8 mouse cellular contexts compared by ENCODE assay signal in the genomic region with DNA sequence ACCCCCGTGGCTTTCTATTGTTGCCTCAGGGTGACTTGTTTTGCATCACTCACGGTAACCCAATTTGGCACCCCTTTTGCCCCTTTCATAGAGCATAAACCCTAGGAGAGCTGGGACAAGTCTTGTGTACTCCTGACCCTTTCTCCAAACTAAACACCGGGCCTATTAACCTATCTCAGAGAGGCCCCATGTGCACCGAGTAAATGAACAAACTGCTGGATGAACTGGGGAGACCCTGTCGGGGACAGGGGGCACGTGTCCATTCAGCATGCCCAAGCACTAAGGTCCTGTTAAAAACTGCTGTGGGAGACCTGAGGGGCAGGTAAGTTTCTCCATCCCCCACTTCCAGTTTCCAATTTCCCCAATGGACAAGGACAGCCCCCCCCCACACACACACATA. TPM values are rescaled to one million over a fixed set of nuclear protein-coding genes. Genes with fewer than 3 reads are reported as not detected.
DNase-seq lines count a peak whose midpoint lies in the region; ATAC-seq and TF ChIP-seq lines count a peak whose summit lies in the region.

No protein-coding gene starts in this region.

- 0 out of 2 replicates have a peak, but pooled peaks cover 2% of the 10 kb centered on the region for H3K36me3 ChIP-seq in lung, embryonic 16.5 days (ENCODE audit: control insufficient read depth, insufficient read depth, low read length)
- H3K36me3 ChIP-seq in limb, embryonic 14.5 days (ENCODE audit: control insufficient read depth, insufficient read depth, low read length): peaks cover 6% of the 10 kb centered on the region; the same call in 1 of the 2 replicates
- no peaks in the 10 kb centered on the region for H3K36me3 ChIP-seq in stomach, embryonic 14.5 days (ENCODE audit: control insufficient read depth, insufficient read depth, low read length)

- ATAC-seq in lung, embryonic 16.5 days (ENCODE audit: low read depth): no peak
- ATAC-seq in limb, embryonic 14.5 days (ENCODE audit: low FRiP score, low read depth): no peak
- 0 out of 2 replicates have a peak, but pooled peaks have one; percentile 20 for ATAC-seq in stomach, embryonic 14.5 days (ENCODE audit: insufficient number of reproducible peaks, insufficient read depth, low FRiP score, low read depth)

- H3K4me1 ChIP-seq in lung, embryonic 16.5 days (replicated peaks; ENCODE audit: control insufficient read depth, insufficient read depth, low read length): peaks cover 8% of the 10 kb centered on the region; the same call in 1 of the 2 replicates
- H3K4me1 ChIP-seq in limb, embryonic 14.5 days (ENCODE audit: control insufficient read depth, insufficient read depth, low read length): peaks cover 7% of the 10 kb centered on the region
- H3K4me1 ChIP-seq in stomach, embryonic 14.5 days (ENCODE audit: control insufficient read depth, insufficient read depth, low read length): peaks cover 8% of the 10 kb centered on the region

- H3K9me3 ChIP-seq in lung, embryonic 16.5 days (ENCODE audit: control insufficient read depth, low read length): no peaks in the 10 kb centered on the region
- H3K9me3 ChIP-seq in limb, embryonic 14.5 days (ENCODE audit: control insufficient read depth, low read length): no peaks in the 10 kb centered on the region
- no peaks in the 10 kb centered on the region for H3K9me3 ChIP-seq in stomach, embryonic 14.5 days (ENCODE audit: control insufficient read depth, low read depth, low read length)

- H3K4me2 ChIP-seq in lung, embryonic 16.5 days (ENCODE audit: low read depth, low read length): peak overlapping the region; percentile 68
- peak overlapping the region; percentile 76 for H3K4me2 ChIP-seq in limb, embryonic 14.5 days (replicated peaks; ENCODE audit: low read depth, low read length, severe bottlenecking)
- H3K4me2 ChIP-seq in stomach, embryonic 14.5 days (replicated peaks; ENCODE audit: low read depth, low read length): peak overlapping the region; percentile 69

- H3K27me3 ChIP-seq in lung, embryonic 16.5 days (ENCODE audit: control insufficient read depth, insufficient read depth, low read depth, low read length): no peaks in the 10 kb centered on the region
- H3K27me3 ChIP-seq in limb, embryonic 14.5 days (ENCODE audit: control insufficient read depth, insufficient read depth, low read length): no peaks in the 10 kb centered on the region
- H3K27me3 ChIP-seq in stomach, embryonic 14.5 days (ENCODE audit: control insufficient read depth, insufficient read depth, low read length): no peaks in the 10 kb centered on the region

- no peak overlapping the region for H3K27ac ChIP-seq in lung, embryonic 16.5 days (ENCODE audit: low read length)
- H3K27ac ChIP-seq in limb, embryonic 14.5 days (replicated peaks; ENCODE audit: low read depth, low read length): no peak overlapping the region
- H3K27ac ChIP-seq in stomach, embryonic 14.5 days (ENCODE audit: low read length): no peak overlapping the region
- H3K27ac ChIP-seq in layer of hippocampus, adult 2 months: no peak overlapping the region

- peak overlapping the region; percentile 56 for H3K4me3 ChIP-seq in lung, embryonic 16.5 days (ENCODE audit: low read length)
- peak overlapping the region; percentile 50 for H3K4me3 ChIP-seq in limb, embryonic 14.5 days (replicated peaks; ENCODE audit: low read length)
- H3K4me3 ChIP-seq in stomach, embryonic 14.5 days (ENCODE audit: low read depth, low read length): peak overlapping the region; percentile 39
- no peak overlapping the region for H3K4me3 ChIP-seq in layer of hippocampus, adult 2 months

- peak overlapping the region; percentile 62; the same call in 1 of the 2 replicates for H3K9ac ChIP-seq in lung, embryonic 16.5 days (ENCODE audit: low read length)
- H3K9ac ChIP-seq in limb, embryonic 14.5 days (ENCODE audit: low read depth, low read length, severe bottlenecking): peak overlapping the region; percentile 59; the same call in 1 of the 2 replicates
- peak overlapping the region; percentile 28; the same call in 1 of the 2 replicates for H3K9ac ChIP-seq in stomach, embryonic 14.5 days (replicated peaks; ENCODE audit: low read depth, low read length)

- TF ChIP-seq POLR2A in limb, embryonic 14.5 days (IDR thresholded peaks at IDR 0.05; ENCODE audit: borderline replicate concordance, extremely low read depth, insufficient read depth, insufficient read length): no peak

- no peak for TF ChIP-seq CTCF in layer of hippocampus, adult 2 months (conservative IDR thresholded peaks at IDR 0.05)

- 26% methylated on average over 6 of the region's 6 CpGs for WGBS in lung, embryonic 16.5 days
- WGBS in limb, embryonic 14.5 days: 38% methylated on average over 6 of the region's 6 CpGs
- 29% methylated on average over 6 of the region's 6 CpGs for WGBS in stomach, embryonic 14.5 days

- DNase-seq in lung, postnatal 14 days: no peak
- peak; percentile 2 for DNase-seq in heart, postnatal 4 days
- DNase-seq in limb, embryonic 14.5 days (ENCODE audit: low spot score): no peak
- DNase-seq in left cerebral cortex, adult 18-20 months (ENCODE audit: low spot score in 2 of 2): no peak
- DNase-seq in urinary bladder, adult 18-20 months (ENCODE audit: low spot score in 2 of 2): no peak
- no peak for DNase-seq in layer of hippocampus, adult 2 months (ENCODE audit: low spot score in 2 of 2)

RNA-seq across cellular contexts. Expression of gene Tcn2, which starts 1.0 kb away (rescaled TPM):
- polyA plus RNA-seq in lung, embryonic 16.5 days (2015; fragmentation: Nextera tagmentation; extraction: Ambion mirVana): 69.7 and 70.1 TPM in 2 replicates
- total RNA-seq in heart, postnatal 4 days (2021): 10 to 100 TPM; 38.8 to 40.6 TPM
- 51.5 and 59.9 TPM in 2 replicates for polyA plus RNA-seq in limb, embryonic 14.5 days (2012; rRNA removed)
- polyA plus RNA-seq in limb, embryonic 14.5 days (2014; fragmentation: Nextera tagmentation; extraction: Ambion mirVana): 51.7 and 54.3 TPM in 2 replicates
- 38.9 and 42.2 TPM in 2 replicates for polyA plus RNA-seq in stomach, embryonic 14.5 days (2014; fragmentation: Nextera tagmentation; extraction: Ambion mirVana)
- 10 to 100 TPM; 15.9 to 19.6 TPM for total RNA-seq in left cerebral cortex, adult 18-20 months (2021)
- 10 to 100 TPM; 18.5 to 19.4 TPM for total RNA-seq in layer of hippocampus, adult 2 months (2021)

RNA-seq across cellular contexts. Expression of gene Slc35e4, which starts 16.5 kb away (rescaled TPM):
- 3.5 and 4.4 TPM in 2 replicates for polyA plus RNA-seq in lung, embryonic 16.5 days (2015; fragmentation: Nextera tagmentation; extraction: Ambion mirVana)
- total RNA-seq in heart, postnatal 4 days (2021): 1 to 10 TPM; 3.6 to 4.0 TPM
- polyA plus RNA-seq in limb, embryonic 14.5 days (2012; rRNA removed): 4.8 and 5.7 TPM in 2 replicates
- polyA plus RNA-seq in limb, embryonic 14.5 days (2014; fragmentation: Nextera tagmentation; extraction: Ambion mirVana): 3.7 and 4.6 TPM in 2 replicates
- 3.7 and 4.1 TPM in 2 replicates for polyA plus RNA-seq in stomach, embryonic 14.5 days (2014; fragmentation: Nextera tagmentation; extraction: Ambion mirVana)
- 10 to 100 TPM; 19.0 to 20.0 TPM for total RNA-seq in left cerebral cortex, adult 18-20 months (2021)
- 10 to 100 TPM; 16.9 TPM for total RNA-seq in layer of hippocampus, adult 2 months (2021)

RNA-seq across cellular contexts. Expression of gene Pes1, which starts 32.8 kb away (rescaled TPM):
- polyA plus RNA-seq in lung, embryonic 16.5 days (2015; fragmentation: Nextera tagmentation; extraction: Ambion mirVana): 76.6 and 78.0 TPM in 2 replicates
- total RNA-seq in heart, postnatal 4 days (2021): 10 to 100 TPM; 41.0 to 42.0 TPM
- 62.5 and 68.4 TPM in 2 replicates for polyA plus RNA-seq in limb, embryonic 14.5 days (2012; rRNA removed)
- polyA plus RNA-seq in limb, embryonic 14.5 days (2014; fragmentation: Nextera tagmentation; extraction: Ambion mirVana): 58.0 and 60.6 TPM in 2 replicates
- 62.0 and 64.9 TPM in 2 replicates for polyA plus RNA-seq in stomach, embryonic 14.5 days (2014; fragmentation: Nextera tagmentation; extraction: Ambion mirVana)
- 10 to 100 TPM; 40.0 to 43.2 TPM for total RNA-seq in left cerebral cortex, adult 18-20 months (2021)
- total RNA-seq in layer of hippocampus, adult 2 months (2021): 10 to 100 TPM; 34.8 to 40.5 TPM

RNA-seq across cellular contexts. Expression of gene Dusp18, which starts 35.9 kb away (rescaled TPM):
- polyA plus RNA-seq in lung, embryonic 16.5 days (2015; fragmentation: Nextera tagmentation; extraction: Ambion mirVana): 11.7 and 12.6 TPM in 2 replicates
- 10 to 100 TPM; 21.5 to 24.4 TPM for total RNA-seq in heart, postnatal 4 days (2021)
- polyA plus RNA-seq in limb, embryonic 14.5 days (2012; rRNA removed): 6.3 and 7.6 TPM in 2 replicates
- 8.0 and 8.5 TPM in 2 replicates for polyA plus RNA-seq in limb, embryonic 14.5 days (2014; fragmentation: Nextera tagmentation; extraction: Ambion mirVana)
- 12.3 and 13.2 TPM in 2 replicates for polyA plus RNA-seq in stomach, embryonic 14.5 days (2014; fragmentation: Nextera tagmentation; extraction: Ambion mirVana)
- total RNA-seq in left cerebral cortex, adult 18-20 months (2021): 10 to 100 TPM; 19.9 to 24.0 TPM
- 10 to 100 TPM; 24.6 to 26.0 TPM for total RNA-seq in layer of hippocampus, adult 2 months (2021)

RNA-seq across cellular contexts. Expression of gene 4921536K21Rik, which starts 36.0 kb away (rescaled TPM):
- 0.47 and 0.79 TPM in 2 replicates for polyA plus RNA-seq in lung, embryonic 16.5 days (2015; fragmentation: Nextera tagmentation; extraction: Ambion mirVana)
- total RNA-seq in heart, postnatal 4 days (2021): under 1 TPM; 0.14 to 0.17 TPM
- 0.23 and 0.31 TPM in 2 replicates for polyA plus RNA-seq in limb, embryonic 14.5 days (2012; rRNA removed)
- 0.10 TPM in 1 of 2 replicates, not detected in the other for polyA plus RNA-seq in limb, embryonic 14.5 days (2014; fragmentation: Nextera tagmentation; extraction: Ambion mirVana)
- polyA plus RNA-seq in stomach, embryonic 14.5 days (2014; fragmentation: Nextera tagmentation; extraction: Ambion mirVana): 0.12 and 0.13 TPM in 2 replicates
- total RNA-seq in left cerebral cortex, adult 18-20 months (2021): under 1 TPM; 0.37 to 0.54 TPM
- total RNA-seq in layer of hippocampus, adult 2 months (2021): under 1 TPM; 0.39 to 0.41 TPM
